Mouse (Mus musculus): Measurements from ENCODE around the gene Slitrk6.

Gene Slitrk6

DNA sequence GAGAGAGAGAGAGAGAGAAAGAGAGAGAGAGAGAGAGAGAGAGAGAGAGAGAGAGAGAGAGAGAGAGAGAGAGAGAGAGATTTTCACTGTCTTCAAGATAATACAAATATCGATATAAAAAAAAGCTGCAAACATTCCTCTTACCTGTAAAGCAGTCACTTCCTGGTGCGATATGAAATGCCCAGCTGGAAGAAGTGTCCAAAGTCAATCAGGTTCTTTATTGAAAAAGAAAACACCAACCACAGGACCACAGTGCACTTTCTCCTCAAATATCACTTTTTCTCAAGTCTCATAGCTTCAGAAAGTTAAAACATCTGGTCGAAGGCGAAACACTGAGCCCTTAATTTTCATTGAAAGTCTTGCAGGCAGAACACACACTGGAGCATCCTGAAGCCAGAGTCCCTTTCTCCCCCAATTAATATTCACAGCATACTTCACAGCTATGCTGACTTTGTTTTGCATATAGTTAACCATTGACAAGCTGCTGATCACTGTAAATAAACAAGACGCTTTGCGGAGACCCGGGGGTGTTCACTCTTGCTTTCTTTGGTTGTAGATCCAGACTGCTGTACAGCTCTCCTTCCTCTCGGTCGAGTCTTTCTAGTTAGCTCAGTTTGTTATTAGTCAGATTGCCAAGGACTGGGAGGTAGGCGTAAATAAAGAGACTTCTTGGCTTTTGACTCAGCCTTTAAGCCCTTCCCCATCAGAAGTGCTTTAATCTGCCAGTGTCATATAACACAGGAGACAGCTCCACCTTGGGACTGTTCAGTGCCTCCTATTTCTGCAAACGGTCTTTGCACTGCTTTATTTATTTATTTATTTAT, at the start of gene Slitrk6:
TSS of gene Slitrk6 (minus strand) at position 666 of the 824 bp plus-strand sequence.
- no peak for TF ChIP-seq GATA4 (IDR thresholded peaks at IDR 0.05; ENCODE audit: insufficient replicate concordance, low read length)

DNA sequence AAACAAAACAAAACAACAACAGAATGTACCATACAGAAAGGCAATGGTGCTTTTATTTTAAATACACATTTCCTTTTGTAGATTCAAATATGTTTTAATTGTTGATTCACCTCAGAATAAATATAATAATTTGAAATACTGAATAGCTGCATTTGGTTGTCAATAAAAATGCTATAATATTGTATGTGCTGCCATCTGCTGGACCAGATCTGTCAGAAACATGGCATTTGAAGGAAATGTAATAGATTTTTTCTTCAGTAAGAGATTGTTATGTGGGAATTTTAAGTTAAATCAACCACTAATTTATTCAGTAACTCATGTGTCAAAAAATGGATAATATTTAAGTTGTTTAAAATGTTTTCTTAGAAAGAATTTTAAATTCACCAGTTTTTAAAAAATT, 22.6 kb upstream of the Slitrk6 start:
- no peak for TF ChIP-seq GATA4 (IDR thresholded peaks at IDR 0.05; ENCODE audit: insufficient replicate concordance, low read length)

DNA sequence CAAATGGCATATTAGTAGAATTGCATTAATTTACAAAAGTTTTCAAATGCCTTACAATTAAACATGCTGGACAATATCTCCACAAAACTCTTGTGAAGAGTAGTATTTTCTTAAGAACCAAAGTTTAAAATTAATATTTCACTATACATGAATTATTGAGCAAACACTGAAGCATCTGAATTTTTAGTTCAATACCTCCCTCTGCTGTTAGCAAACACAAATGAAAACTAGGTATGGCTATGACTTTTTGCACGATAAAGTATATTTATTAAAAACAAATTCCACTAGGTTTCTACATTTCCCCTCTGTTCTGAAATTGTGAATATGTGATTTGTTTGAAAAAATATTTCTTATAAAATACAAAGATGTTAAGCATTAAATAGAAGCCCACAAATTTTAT, 15.7 kb upstream of the Slitrk6 start:
- TF ChIP-seq GATA4 (IDR thresholded peaks at IDR 0.05; ENCODE audit: insufficient replicate concordance, low read length): no peak

DNA sequence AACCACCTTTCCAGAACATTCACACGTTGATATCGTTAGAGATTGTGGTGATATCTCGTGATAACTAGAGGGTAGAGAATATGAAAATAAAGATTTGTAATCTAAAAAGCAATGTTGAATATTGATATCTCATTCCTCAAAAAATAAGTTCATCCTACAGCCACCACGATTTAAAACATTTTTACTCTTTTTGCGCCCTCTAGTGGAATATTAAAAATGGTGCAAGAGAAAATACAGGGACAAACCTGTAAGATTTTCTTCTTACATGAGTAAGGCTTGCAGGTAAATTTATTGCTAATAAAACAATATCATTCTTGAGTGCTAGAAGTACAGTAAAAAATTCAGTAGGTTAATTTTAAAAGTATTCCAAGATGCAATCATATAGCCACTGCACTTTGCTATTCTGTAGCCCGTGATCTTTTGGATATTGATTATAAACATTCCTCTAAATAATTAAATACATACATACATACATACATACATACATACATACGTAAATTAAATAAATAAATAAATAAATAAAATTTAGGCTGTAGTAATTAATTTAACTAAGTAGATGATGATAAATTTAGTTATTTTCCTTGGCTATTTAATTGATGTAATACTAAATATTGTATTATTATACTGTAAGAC, 7.8 kb upstream of the Slitrk6 start:
- no peak for TF ChIP-seq GATA4 (IDR thresholded peaks at IDR 0.05; ENCODE audit: insufficient replicate concordance, low read length)

DNA sequence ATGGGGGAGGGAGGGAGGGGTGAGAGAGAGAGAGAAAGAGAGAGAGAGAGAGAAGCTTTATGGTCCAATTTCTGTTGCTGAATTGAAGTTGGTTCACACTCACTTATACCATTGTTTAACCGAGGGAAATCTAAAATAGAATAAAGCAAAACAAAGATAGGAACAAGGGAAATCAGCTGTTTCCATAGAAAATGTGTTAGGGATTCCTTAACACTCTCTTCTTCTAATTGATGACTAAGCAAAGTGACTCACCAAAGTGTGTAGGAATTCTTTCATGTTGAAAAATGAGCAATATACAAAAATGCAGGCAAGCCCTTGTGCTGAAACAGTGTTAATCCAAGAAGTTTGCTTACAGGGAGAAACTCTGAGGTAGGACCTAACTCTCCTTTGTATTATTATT, 6.0 kb upstream of the Slitrk6 start:
- no peak for TF ChIP-seq GATA4 (IDR thresholded peaks at IDR 0.05; ENCODE audit: insufficient replicate concordance, low read length)

DNA sequence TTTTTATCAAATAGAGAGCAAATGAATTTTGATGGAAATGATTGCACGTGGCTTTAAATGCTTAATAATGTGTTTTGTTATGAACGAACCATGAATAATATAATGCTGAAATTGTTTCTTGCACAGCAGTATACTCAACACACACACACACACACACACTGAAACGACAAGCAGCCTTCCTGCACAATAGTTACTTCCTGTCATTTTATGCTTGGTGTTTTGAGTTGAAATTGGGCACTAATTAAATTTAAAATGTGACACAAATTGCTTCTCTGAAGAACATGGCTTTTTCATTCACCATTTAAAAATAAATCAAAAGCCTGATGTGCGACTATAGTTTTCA, 330 bp upstream of the Slitrk6 start:
- no peak for TF ChIP-seq GATA4 (IDR thresholded peaks at IDR 0.05; ENCODE audit: insufficient replicate concordance, low read length)

DNA sequence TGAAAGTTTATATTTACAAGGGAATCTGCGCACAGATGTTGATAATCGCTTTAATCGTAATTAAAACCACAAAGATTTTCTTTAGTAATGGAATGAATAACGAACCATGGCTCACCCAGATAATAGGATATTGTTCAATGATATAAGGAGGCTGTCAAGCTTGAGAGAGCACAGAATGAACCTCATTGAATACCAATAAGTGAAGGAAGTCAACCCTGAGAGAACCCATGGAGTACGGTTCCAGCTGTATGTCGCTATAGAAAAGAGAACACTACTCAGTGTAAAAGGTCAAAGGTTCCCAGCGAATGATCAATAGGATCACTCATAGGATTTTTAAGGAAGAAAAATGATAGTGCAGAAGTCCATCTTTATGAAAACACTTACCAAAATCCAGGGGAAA, 15.1 kb downstream of the Slitrk6 start:
- TF ChIP-seq GATA4 (IDR thresholded peaks at IDR 0.05; ENCODE audit: insufficient replicate concordance, low read length): no peak

DNA sequence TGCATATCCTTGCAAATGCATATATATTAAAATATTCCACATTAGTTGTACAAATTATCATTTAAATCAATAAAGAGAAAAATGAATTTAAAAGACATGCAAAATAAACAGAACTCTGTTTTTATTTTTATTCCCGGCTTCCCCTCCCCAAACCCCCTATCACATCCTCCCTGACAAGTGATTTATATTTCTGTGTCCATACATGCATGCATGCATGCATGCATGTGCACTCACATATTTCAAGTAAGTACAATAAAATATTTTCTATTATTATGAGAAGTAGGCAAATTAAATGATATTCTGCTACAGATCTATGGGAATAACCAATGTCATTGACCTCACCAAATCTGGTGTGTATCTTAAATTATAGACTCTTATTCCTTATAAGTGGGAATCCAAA, 15.6 kb downstream of the Slitrk6 start:
- no peak for TF ChIP-seq GATA4 (IDR thresholded peaks at IDR 0.05; ENCODE audit: insufficient replicate concordance, low read length)

DNA sequence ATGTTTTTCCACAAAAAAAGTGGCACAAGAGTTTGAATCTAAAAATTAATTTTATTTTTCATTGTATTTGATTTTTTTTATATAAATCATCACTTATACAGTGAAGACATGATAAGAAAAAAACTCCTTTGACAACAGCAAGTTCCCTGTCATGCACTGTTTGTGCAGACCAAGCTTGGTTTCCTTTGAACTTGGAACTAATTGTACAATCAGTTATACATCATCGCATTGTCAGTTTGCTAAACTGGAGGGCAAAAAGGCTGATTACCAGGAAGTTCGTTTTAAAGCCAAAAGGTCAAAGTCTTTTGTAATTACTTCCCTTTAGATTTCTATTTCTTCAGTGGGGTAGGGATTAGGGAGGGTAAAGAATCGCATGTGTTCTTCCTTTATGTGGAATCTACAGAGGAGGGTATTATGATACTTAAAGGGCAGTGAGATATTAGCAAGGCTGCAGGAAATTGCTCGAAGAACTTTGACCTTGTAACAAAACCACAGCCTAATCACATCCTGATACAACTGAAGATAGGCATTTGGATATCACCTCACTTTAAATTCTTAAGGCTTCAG, 26.5 kb downstream of the Slitrk6 start:
- TF ChIP-seq GATA4 (IDR thresholded peaks at IDR 0.05; ENCODE audit: insufficient replicate concordance, low read length): no peak

DNA sequence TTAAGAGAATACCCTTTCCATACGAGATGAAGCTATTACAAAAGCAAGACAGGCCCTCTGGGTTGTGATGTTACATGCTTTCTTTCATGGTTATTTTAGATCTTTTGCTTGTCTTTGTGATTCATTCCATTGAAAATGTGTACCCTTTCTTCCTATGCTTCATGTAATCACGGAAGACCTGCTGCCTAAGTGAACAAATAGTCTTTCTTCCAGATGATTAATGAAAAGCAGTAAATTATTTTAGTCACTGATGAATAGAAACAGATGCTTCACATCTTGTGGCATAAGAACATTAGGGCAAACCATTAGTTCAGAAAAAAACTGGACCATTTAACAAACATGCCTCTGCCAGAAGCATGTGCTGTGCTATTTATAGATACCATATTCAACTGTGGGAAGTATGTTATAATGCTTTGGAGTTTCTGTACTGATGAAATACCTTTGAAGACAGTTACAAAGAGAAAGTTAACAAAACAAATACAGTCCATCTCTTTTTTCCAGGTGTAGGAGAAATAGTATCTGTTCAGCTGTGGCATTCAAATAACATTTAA, 30.8 kb downstream of the Slitrk6 start:
- no peak for TF ChIP-seq GATA4 (IDR thresholded peaks at IDR 0.05; ENCODE audit: insufficient replicate concordance, low read length)
